Mouse (Mus musculus): ENCODE data around the gene Cdca8. TPM values are rescaled to one million over a fixed set of nuclear protein-coding genes. Genes with fewer than 3 reads are reported as not detected.

Cdca8 gene
- total and polyA plus RNA-seq, 2 experiments from 2014 or later: 26.4 to 31.7 TPM

DNA sequence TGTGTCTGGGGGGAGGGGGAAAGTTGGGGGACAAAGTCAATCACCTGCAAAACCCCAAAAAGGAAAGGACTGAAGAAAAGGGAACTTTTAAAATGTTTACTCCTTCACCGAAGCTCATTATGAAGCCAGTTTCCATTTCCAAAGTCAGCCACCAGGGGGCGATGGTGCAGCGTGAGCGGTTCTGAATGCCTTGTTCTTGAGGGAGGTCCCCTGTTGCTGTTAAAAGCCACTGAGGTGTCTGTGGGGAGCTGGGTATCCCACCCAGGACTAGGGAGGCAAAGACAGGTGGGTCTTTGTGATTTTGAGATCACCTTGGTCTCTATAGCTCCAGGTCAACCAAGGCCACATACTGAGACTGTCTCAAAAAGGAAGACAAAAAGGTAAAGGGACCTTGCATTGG, 3.9 kb upstream of the Cdca8 start:
- WGBS: 10% methylated on average over 4 of the region's 4 CpGs
- H3K4me1 ChIP-seq (ENCODE audit: control insufficient read depth, insufficient read depth): no peaks in the 10 kb centered on the region
- peak; percentile 95 for TF ChIP-seq CTCF (IDR thresholded peaks at IDR 0.05; ENCODE audit: low read depth)
- no peak for TF ChIP-seq EP300 (IDR thresholded peaks at IDR 0.05; ENCODE audit: low read depth)
- no peak overlapping the region for H3K9ac ChIP-seq (replicated peaks; ENCODE audit: low read depth, low read length)
- no peak overlapping the region for H3K4me3 ChIP-seq (ENCODE audit: low read depth, low read length)
- peaks cover 23% of the 10 kb centered on the region for H3K36me3 ChIP-seq (replicated peaks; ENCODE audit: control insufficient read depth, insufficient read depth, low read length)
- DNase-seq (ENCODE audit: low spot score) (peak; percentile 59), ATAC-seq (ENCODE audit: insufficient read depth, low read depth) (peak; percentile 33)
- no peak overlapping the region for H3K27ac ChIP-seq (ENCODE audit: low read depth)
- no peaks in the 10 kb centered on the region for H3K27me3 ChIP-seq (ENCODE audit: control insufficient read depth, insufficient read depth, low read length)
- H3K4me2 ChIP-seq (ENCODE audit: low read depth, low read length): no peak overlapping the region
- H3K9me3 ChIP-seq (replicated peaks; ENCODE audit: control insufficient read depth, low read length): no peaks in the 10 kb centered on the region

GRCm38 (mm10) chr4:124936613-124937471, 2.3 kb downstream of the Cdca8 start, which contains the start of gene 9930104L06Rik:
9930104L06Rik (plus strand) TSS chr4:124937048.
- H3K9me3 ChIP-seq (replicated peaks; ENCODE audit: control insufficient read depth, low read length): no peaks in the 10 kb centered on the region
- H3K4me3 ChIP-seq (ENCODE audit: low read depth, low read length): peak within 1 kb of the TSS; percentile 92
- H3K27ac ChIP-seq (ENCODE audit: low read depth): peak within 1 kb of the TSS; percentile 52
- peak within 1 kb of the TSS; percentile 96 for H3K4me2 ChIP-seq (ENCODE audit: low read depth, low read length)
- H3K4me1 ChIP-seq (ENCODE audit: control insufficient read depth, insufficient read depth): peaks cover 9% of the 10 kb centered on the region
- H3K27me3 ChIP-seq (ENCODE audit: control insufficient read depth, insufficient read depth, low read length): no peaks in the 10 kb centered on the region
- WGBS: under 1% methylated on average over 52 of the region's 52 CpGs
- ATAC-seq (ENCODE audit: insufficient read depth, low read depth) (peak; percentile 100), DNase-seq (ENCODE audit: low spot score) (peak; percentile 98)
- peaks cover 16% of the 10 kb centered on the region for H3K36me3 ChIP-seq (replicated peaks; ENCODE audit: control insufficient read depth, insufficient read depth, low read length)
- peak; percentile 75; the same call in 1 of the 2 replicates for TF ChIP-seq EP300 (IDR thresholded peaks at IDR 0.05; ENCODE audit: low read depth)
- TF ChIP-seq CTCF (IDR thresholded peaks at IDR 0.05; ENCODE audit: low read depth): no peak
- H3K9ac ChIP-seq (replicated peaks; ENCODE audit: low read depth, low read length): peak within 1 kb of the TSS; percentile 78

- Histone ChIP-seq H3K4me2 (ENCODE audit: low read depth, low read length) (no peak overlapping the region), H3K27me3 (ENCODE audit: control insufficient read depth, insufficient read depth, low read length) (no peaks in the 10 kb centered on the region), H3K9ac (replicated peaks; ENCODE audit: low read depth, low read length) (no peak overlapping the region), H3K4me1 (ENCODE audit: control insufficient read depth, insufficient read depth) (no peaks in the 10 kb centered on the region), H3K4me3 (ENCODE audit: low read depth, low read length) (no peak overlapping the region), H3K36me3 (replicated peaks; ENCODE audit: control insufficient read depth, insufficient read depth, low read length) (peaks cover 79% of the 10 kb centered on the region), H3K9me3 (replicated peaks; ENCODE audit: control insufficient read depth, low read length) (no peaks in the 10 kb centered on the region), H3K27ac (ENCODE audit: low read depth) (no peak overlapping the region)
- 88% methylated on average over 5 of the region's 5 CpGs for WGBS
- TF ChIP-seq EP300 (IDR thresholded peaks at IDR 0.05; ENCODE audit: low read depth) (no peak), CTCF (IDR thresholded peaks at IDR 0.05; ENCODE audit: low read depth) (no peak)
- DNase-seq (ENCODE audit: low spot score) (no peak), ATAC-seq (ENCODE audit: insufficient read depth, low read depth) (no peak)
Observed at GRCm38 (mm10) chr4:124928102-124928501, 11.0 kb downstream of the Cdca8 start.

GRCm38 (mm10) chr4:124905971-124906822, 32.9 kb downstream of the Cdca8 start:
- H3K36me3 ChIP-seq (replicated peaks; ENCODE audit: control insufficient read depth, insufficient read depth, low read length): no peaks in the 10 kb centered on the region
- H3K4me1 ChIP-seq (ENCODE audit: control insufficient read depth, insufficient read depth): no peaks in the 10 kb centered on the region
- ATAC-seq (ENCODE audit: insufficient read depth, low read depth) (no peak), DNase-seq (ENCODE audit: low spot score) (no peak)
- no peak for TF ChIP-seq CTCF (IDR thresholded peaks at IDR 0.05; ENCODE audit: low read depth)
- TF ChIP-seq EP300 (IDR thresholded peaks at IDR 0.05; ENCODE audit: low read depth): no peak
- no peaks in the 10 kb centered on the region for H3K9me3 ChIP-seq (replicated peaks; ENCODE audit: control insufficient read depth, low read length)
- H3K4me2 ChIP-seq (ENCODE audit: low read depth, low read length): peak overlapping the region; percentile 4; the same call in 1 of the 2 replicates
- no peak overlapping the region for H3K27ac ChIP-seq (ENCODE audit: low read depth)
- WGBS: 9% methylated on average over 21 of the region's 21 CpGs
- no peak overlapping the region for H3K9ac ChIP-seq (replicated peaks; ENCODE audit: low read depth, low read length)
- no peak overlapping the region for H3K4me3 ChIP-seq (ENCODE audit: low read depth, low read length)
- H3K27me3 ChIP-seq (ENCODE audit: control insufficient read depth, insufficient read depth, low read length): 0 out of 2 replicates have a peak, but pooled peaks cover 11% of the 10 kb centered on the region

DNA sequence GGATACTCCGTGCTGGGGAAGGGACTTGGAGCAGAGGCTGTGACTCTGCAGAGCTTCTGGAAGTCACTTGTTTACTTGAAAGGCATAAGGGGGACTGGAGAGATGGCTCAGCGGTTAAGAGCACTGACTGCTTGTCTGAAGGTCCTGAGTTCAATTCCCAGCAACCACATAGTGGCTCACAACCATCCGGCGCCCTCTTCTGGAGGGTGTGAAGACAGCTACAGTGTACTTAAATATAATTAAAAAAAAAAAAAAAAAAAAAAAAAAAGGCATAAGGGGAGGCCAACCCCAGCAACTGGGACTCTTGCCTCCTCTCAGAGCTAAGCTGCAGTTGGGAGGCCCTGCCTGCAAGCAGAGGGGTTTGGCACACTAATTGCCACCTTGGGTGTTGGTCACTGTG, 33.7 kb downstream of the Cdca8 start:
- TF ChIP-seq EP300 (IDR thresholded peaks at IDR 0.05; ENCODE audit: low read depth) (no peak), CTCF (IDR thresholded peaks at IDR 0.05; ENCODE audit: low read depth) (no peak)
- H3K4me3 ChIP-seq (ENCODE audit: low read depth, low read length): no peak overlapping the region
- H3K27ac ChIP-seq (ENCODE audit: low read depth): no peak overlapping the region
- no peaks in the 10 kb centered on the region for H3K36me3 ChIP-seq (replicated peaks; ENCODE audit: control insufficient read depth, insufficient read depth, low read length)
- H3K4me2 ChIP-seq (ENCODE audit: low read depth, low read length): no peak overlapping the region
- no peak for DNase-seq (ENCODE audit: low spot score)
- WGBS: 55% methylated on average over 4 of the region's 4 CpGs
- H3K9ac ChIP-seq (replicated peaks; ENCODE audit: low read depth, low read length): no peak overlapping the region
- ATAC-seq (ENCODE audit: insufficient read depth, low read depth): no peak
- H3K27me3 ChIP-seq (ENCODE audit: control insufficient read depth, insufficient read depth, low read length): 0 out of 2 replicates have a peak, but pooled peaks cover 13% of the 10 kb centered on the region
- H3K4me1 ChIP-seq (ENCODE audit: control insufficient read depth, insufficient read depth): no peaks in the 10 kb centered on the region
- no peaks in the 10 kb centered on the region for H3K9me3 ChIP-seq (replicated peaks; ENCODE audit: control insufficient read depth, low read length)

Measured in heart, postnatal 0 days (tissue).